22 mouse cellular contexts compared by ENCODE assay signal in genomic region chr10:75065691-75066090, GRCm38 (mm10). TPM values are rescaled to one million over a fixed set of nuclear protein-coding genes. Genes with fewer than 3 reads are reported as not detected.
A peak's percentile ranks its signal among the peaks of the same experiment; 100 is the strongest.
DNase-seq lines count a peak whose midpoint lies in the region; ATAC-seq lines count a peak whose summit lies in the region.
"Had no signal": no experiment of that assay in that cellular context is flagged by ENCODE, and none has a peak within 500 bp of the region (broad histone marks: within the 10 kb centered on the region; RNA-seq: fewer than 3 reads in every experiment).

No protein-coding gene starts in this region.

- H3K4me3 ChIP-seq in hindbrain, embryonic 13.5 days, result no peak overlapping the region
- H3K4me3 ChIP-seq in hindbrain, embryonic 11.5 days (ENCODE audit: low read depth, low read length), result no peak overlapping the region
- H3K4me3 ChIP-seq in hindbrain, embryonic 15.5 days, result no peak overlapping the region
- H3K4me3 ChIP-seq in neural tube, embryonic 13.5 days, result peak overlapping the region; percentile 88; the same call in 1 of the 2 replicates
- H3K4me3 ChIP-seq: heart, embryonic 13.5 days had no signal

- no peak for ATAC-seq in hindbrain, embryonic 13.5 days (ENCODE audit: low FRiP score)
- ATAC-seq in hindbrain, embryonic 11.5 days (ENCODE audit: low FRiP score), result no peak
- no peak for ATAC-seq in hindbrain, embryonic 15.5 days (ENCODE audit: low FRiP score, low read depth)
- ATAC-seq in neural tube, embryonic 13.5 days (ENCODE audit: low read depth), result no peak
- ATAC-seq in erythroblast, adult 5-6 weeks (replicated peaks; ENCODE audit: low FRiP score, poor library complexity, severe bottlenecking), result no peak

- H3K9ac ChIP-seq in hindbrain, embryonic 13.5 days, result no peak overlapping the region
- H3K9ac ChIP-seq in hindbrain, embryonic 11.5 days (ENCODE audit: low read depth, low read length), result no peak overlapping the region
- no peak overlapping the region for H3K9ac ChIP-seq in hindbrain, embryonic 15.5 days
- H3K9ac ChIP-seq in neural tube, embryonic 13.5 days, result no peak overlapping the region
- H3K9ac ChIP-seq: heart, embryonic 13.5 days had no signal

- no peak for DNase-seq in hindbrain, embryonic 11.5 days (ENCODE audit: low spot score)
- DNase-seq in ES-CJ7 (ENCODE audit: low read depth, low spot score), result peak; percentile 25
- no peak for DNase-seq in adrenal gland, adult 2 months
- DNase-seq: adrenal gland, postnatal 14 days; cerebellum, adult 2 months; embryo, embryonic 11 days; kidney, adult 18-20 months; kidney, postnatal 14 days; layer of hippocampus, adult 9-11 months; lung, adult 2 months; thymus, postnatal 36 days had no signal

- 66% methylated on average over 6 of the region's 6 CpGs for WGBS in hindbrain, embryonic 13.5 days
- WGBS in hindbrain, embryonic 11.5 days, result 80% methylated on average over 6 of the region's 6 CpGs
- WGBS in hindbrain, embryonic 15.5 days, result 77% methylated on average over 6 of the region's 6 CpGs
- 77% methylated on average over 6 of the region's 6 CpGs for WGBS in neural tube, embryonic 13.5 days

- peak overlapping the region; percentile 98 for H3K4me2 ChIP-seq in hindbrain, embryonic 13.5 days
- no peak overlapping the region for H3K4me2 ChIP-seq in hindbrain, embryonic 11.5 days (replicated peaks; ENCODE audit: low read depth, low read length)
- peak overlapping the region; percentile 92 for H3K4me2 ChIP-seq in hindbrain, embryonic 15.5 days
- H3K4me2 ChIP-seq in neural tube, embryonic 13.5 days, result peak overlapping the region; percentile 84
- H3K4me2 ChIP-seq: heart, embryonic 13.5 days had no signal

- H3K36me3 ChIP-seq in hindbrain, embryonic 13.5 days, result peaks cover 4% of the 10 kb centered on the region; the same call in 1 of the 2 replicates
- H3K36me3 ChIP-seq in hindbrain, embryonic 11.5 days (ENCODE audit: control insufficient read depth, insufficient read depth, low read length), result no peaks in the 10 kb centered on the region
- H3K36me3 ChIP-seq in hindbrain, embryonic 15.5 days, result no peaks in the 10 kb centered on the region
- H3K36me3 ChIP-seq in neural tube, embryonic 13.5 days, result 0 out of 2 replicates have a peak, but pooled peaks cover 5% of the 10 kb centered on the region

- no peaks in the 10 kb centered on the region for H3K27me3 ChIP-seq in hindbrain, embryonic 13.5 days
- H3K27me3 ChIP-seq in hindbrain, embryonic 11.5 days (ENCODE audit: control insufficient read depth, insufficient read depth, low read length), result peaks cover 4% of the 10 kb centered on the region; the same call in 1 of the 2 replicates
- no peaks in the 10 kb centered on the region for H3K27me3 ChIP-seq in hindbrain, embryonic 15.5 days
- no peaks in the 10 kb centered on the region for H3K27me3 ChIP-seq in neural tube, embryonic 13.5 days

- H3K4me1 ChIP-seq in hindbrain, embryonic 13.5 days (replicated peaks), result peaks cover 92% of the 10 kb centered on the region
- peaks cover 7% of the 10 kb centered on the region for H3K4me1 ChIP-seq in hindbrain, embryonic 11.5 days (replicated peaks; ENCODE audit: control insufficient read depth, insufficient read depth, low read length)
- peaks cover 87% of the 10 kb centered on the region for H3K4me1 ChIP-seq in hindbrain, embryonic 15.5 days (replicated peaks)
- peaks cover 89% of the 10 kb centered on the region for H3K4me1 ChIP-seq in neural tube, embryonic 13.5 days (replicated peaks)

- no peak overlapping the region for H3K27ac ChIP-seq in hindbrain, embryonic 13.5 days
- H3K27ac ChIP-seq in hindbrain, embryonic 11.5 days (ENCODE audit: low read depth, low read length), result no peak overlapping the region
- no peak overlapping the region for H3K27ac ChIP-seq in hindbrain, embryonic 15.5 days (replicated peaks)
- H3K27ac ChIP-seq in neural tube, embryonic 13.5 days (replicated peaks), result no peak overlapping the region
- H3K27ac ChIP-seq: heart, embryonic 13.5 days had no signal

- H3K9me3 ChIP-seq in hindbrain, embryonic 13.5 days, result no peaks in the 10 kb centered on the region
- H3K9me3 ChIP-seq in hindbrain, embryonic 11.5 days (ENCODE audit: control insufficient read depth, low read length), result no peaks in the 10 kb centered on the region
- H3K9me3 ChIP-seq in hindbrain, embryonic 15.5 days, result no peaks in the 10 kb centered on the region
- no peaks in the 10 kb centered on the region for H3K9me3 ChIP-seq in neural tube, embryonic 13.5 days
- H3K9me3 ChIP-seq: heart, embryonic 13.5 days had no signal

RNA-seq across cellular contexts. Expression of gene Bcr, which starts 5.3 kb away (rescaled TPM):
- 15.1 and 15.8 TPM in 2 replicates for polyA plus RNA-seq in hindbrain, embryonic 13.5 days (2015; fragmentation: Nextera tagmentation; extraction: Ambion mirVana)
- 10.5 and 15.2 TPM in 2 replicates for polyA plus RNA-seq in hindbrain, embryonic 11.5 days (2014; fragmentation: Nextera tagmentation; extraction: Ambion mirVana)
- 14.0 and 16.5 TPM in 2 replicates for polyA plus RNA-seq in hindbrain, embryonic 15.5 days (2015; fragmentation: Nextera tagmentation; extraction: Ambion mirVana)
- 14.5 and 16.8 TPM in 2 replicates for polyA plus RNA-seq in neural tube, embryonic 13.5 days (2015; fragmentation: Nextera tagmentation; extraction: Ambion mirVana)
- total RNA-seq in erythroblast, adult 5-6 weeks (2015; ENCODE audit: low replicate concordance), result 2.7 and 3.7 TPM in 2 replicates
- total RNA-seq in erythroblast, adult 5-6 weeks (2017; ENCODE audit: low replicate concordance), result 2.3 and 4.9 TPM in 2 replicates
- 10 to 100 TPM; 40.2 to 43.2 TPM for total RNA-seq in adrenal gland, adult 2 months (2021)
- polyA plus RNA-seq in adrenal gland, adult 2 months (2012; rRNA removed), result 20.0 and 20.1 TPM in 2 replicates
- total RNA-seq: MEL had no signal

RNA-seq across cellular contexts. Expression of gene Rab36, which starts 28.8 kb away (rescaled TPM):
- polyA plus RNA-seq in hindbrain, embryonic 13.5 days (2015; fragmentation: Nextera tagmentation; extraction: Ambion mirVana), result 14.4 and 15.7 TPM in 2 replicates
- 6.8 and 9.3 TPM in 2 replicates for polyA plus RNA-seq in hindbrain, embryonic 11.5 days (2014; fragmentation: Nextera tagmentation; extraction: Ambion mirVana)
- polyA plus RNA-seq in hindbrain, embryonic 15.5 days (2015; fragmentation: Nextera tagmentation; extraction: Ambion mirVana), result 17.3 and 21.7 TPM in 2 replicates
- 12.3 TPM in 2 replicates for polyA plus RNA-seq in neural tube, embryonic 13.5 days (2015; fragmentation: Nextera tagmentation; extraction: Ambion mirVana)
- total RNA-seq in erythroblast, adult 5-6 weeks (2015; ENCODE audit: low replicate concordance), result 1.3 TPM in 1 of 2 replicates, not detected in the other
- total RNA-seq in erythroblast, adult 5-6 weeks (2017; ENCODE audit: low replicate concordance), result 1.4 TPM in 1 of 2 replicates, not detected in the other
- total RNA-seq in adrenal gland, adult 2 months (2021), result 10 to 100 TPM; 12.9 to 16.3 TPM
- polyA plus RNA-seq in adrenal gland, adult 2 months (2012; rRNA removed), result 38.1 and 40.4 TPM in 2 replicates
- total RNA-seq: MEL had no signal

RNA-seq across cellular contexts. Expression of gene Rsph14, which starts 33.3 kb away (rescaled TPM):
- polyA plus RNA-seq in hindbrain, embryonic 13.5 days (2015; fragmentation: Nextera tagmentation; extraction: Ambion mirVana), result 0.91 and 1.0 TPM in 2 replicates
- 0.15 and 0.46 TPM in 2 replicates for polyA plus RNA-seq in hindbrain, embryonic 11.5 days (2014; fragmentation: Nextera tagmentation; extraction: Ambion mirVana)
- 0.24 and 0.45 TPM in 2 replicates for polyA plus RNA-seq in hindbrain, embryonic 15.5 days (2015; fragmentation: Nextera tagmentation; extraction: Ambion mirVana)
- 0.35 TPM in 1 of 2 replicates, not detected in the other for polyA plus RNA-seq in neural tube, embryonic 13.5 days (2015; fragmentation: Nextera tagmentation; extraction: Ambion mirVana)
- not detected in 2 replicates for total RNA-seq in erythroblast, adult 5-6 weeks (2015; ENCODE audit: low replicate concordance)
- total RNA-seq in erythroblast, adult 5-6 weeks (2017; ENCODE audit: low replicate concordance), result not detected in 2 replicates
- total RNA-seq in adrenal gland, adult 2 months (2021), result 1 to 10 TPM in 1 of 2 experiments, not detected in 1; 1.8 TPM
- polyA plus RNA-seq in adrenal gland, adult 2 months (2012; rRNA removed), result 0.54 TPM in 1 of 2 replicates, not detected in the other
- total RNA-seq: hematopoietic stem cell, adult 5-6 weeks; liver, adult 2 months; MEL had no signal
- polyA plus RNA-seq: C2C12; heart, embryonic 13.5 days; liver, adult 2 months; spleen, adult 2 months; stomach, embryonic 16.5 days had no signal
